Mouse (Mus musculus) stomach, postnatal 0 days (tissue): ENCODE measurements around the gene Myl7.

ENCODE experiments used
- CTCF ChIP-seq: IDR thresholded peaks from 2 replicates; pipeline ENCODE4 v1.5.1; 2016; ENCODE audit warnings: antibody characterized with exemption, low read depth, mild to moderate bottlenecking, moderate library complexity
- EP300 ChIP-seq: optimal IDR thresholded peaks from 2 replicates; pipeline ENCODE3; 2016; ENCODE audit warnings: antibody characterized with exemption

GRCm38 (mm10) chr11:5916178-5916548, 17.6 kb upstream of the Myl7 start:
- TF ChIP-seq CTCF = no peak
- TF ChIP-seq EP300 = no peak
